Mouse (Mus musculus): ENCODE measurements around the gene Tmem54.

The Tmem54 gene

DNA sequence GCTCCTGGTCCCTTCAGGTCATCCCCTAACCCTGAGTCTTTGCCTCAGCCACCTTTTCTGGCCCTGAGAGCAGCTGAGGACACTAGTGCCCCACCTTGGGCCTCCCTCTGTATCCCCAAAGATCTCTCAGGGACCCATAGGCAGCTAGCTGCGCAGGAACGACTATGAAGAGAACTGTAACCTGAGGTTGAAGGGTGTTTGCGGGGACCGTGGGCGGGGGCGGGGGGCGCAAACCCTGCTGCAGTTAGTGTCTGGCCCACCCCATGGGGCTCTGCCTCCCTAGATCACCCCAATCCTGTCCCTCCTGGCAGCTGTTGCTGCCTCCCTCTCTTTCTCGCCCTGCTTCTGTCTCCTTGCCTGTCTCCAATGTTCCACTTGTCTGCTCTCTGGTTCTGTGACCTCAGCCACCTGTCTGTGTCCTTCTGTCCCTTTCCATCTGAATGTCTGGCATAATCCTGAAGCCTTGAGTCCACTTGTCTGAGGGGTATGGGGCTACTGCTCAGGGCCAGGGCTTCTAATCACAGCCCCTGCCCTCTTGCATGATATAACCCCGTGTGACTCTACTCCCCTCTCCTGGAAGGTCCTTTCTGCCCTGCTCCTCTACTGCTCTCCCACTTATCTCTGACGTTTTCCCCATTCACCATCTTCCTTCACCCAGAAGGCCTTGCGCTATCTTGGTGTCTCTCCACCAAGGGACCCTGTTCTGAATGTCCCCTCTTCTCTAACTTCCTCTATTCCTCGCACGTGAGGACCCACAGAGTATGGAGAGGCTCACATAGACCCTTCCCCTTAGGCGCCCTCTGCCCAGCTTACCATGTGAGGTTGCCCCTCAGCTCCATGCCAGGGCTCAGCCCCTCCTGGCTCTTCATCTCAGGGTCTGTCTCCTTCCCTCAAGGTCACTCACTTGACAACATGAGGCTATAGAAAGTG, 32.3 kb downstream of the Tmem54 start:
- TF ChIP-seq CTCF (conservative IDR thresholded peaks at IDR 0.05; ENCODE audit: low read length), result no peak
- no peak for TF ChIP-seq POU5F1 (IDR thresholded peaks at IDR 0.05; ENCODE audit: borderline replicate concordance, low read length)
- TF ChIP-seq NANOG (IDR thresholded peaks at IDR 0.05; ENCODE audit: borderline replicate concordance, low read length), result no peak
- Histone ChIP-seq H3K4me1 (replicated peaks; ENCODE audit: low read depth, low read length) (peaks cover 34% of the 10 kb centered on the region), H3K36me3 (ENCODE audit: insufficient read depth, low read length) (no peaks in the 10 kb centered on the region)

GRCm38 (mm10) chr4:129139642-129140041, 34.3 kb downstream of the Tmem54 start:
- TF ChIP-seq CTCF (conservative IDR thresholded peaks at IDR 0.05; ENCODE audit: low read length), result no peak
- TF ChIP-seq NANOG (IDR thresholded peaks at IDR 0.05; ENCODE audit: borderline replicate concordance, low read length), result no peak
- no peak for TF ChIP-seq POU5F1 (IDR thresholded peaks at IDR 0.05; ENCODE audit: borderline replicate concordance, low read length)
- H3K27me3 ChIP-seq (ENCODE audit: insufficient read depth, low read length), result peaks cover 58% of the 10 kb centered on the region
- H3K9me3 ChIP-seq (ENCODE audit: low read length), result no peaks in the 10 kb centered on the region

More for the DNA sequence above, 32.3 kb downstream of the Tmem54 start:
- peaks cover 58% of the 10 kb centered on the region for H3K27me3 ChIP-seq (ENCODE audit: insufficient read depth, low read length)
- H3K4me3 ChIP-seq (replicated peaks; ENCODE audit: low read length), result peak overlapping the region; percentile 77
- no peaks in the 10 kb centered on the region for H3K9me3 ChIP-seq (ENCODE audit: low read length)

DNA sequence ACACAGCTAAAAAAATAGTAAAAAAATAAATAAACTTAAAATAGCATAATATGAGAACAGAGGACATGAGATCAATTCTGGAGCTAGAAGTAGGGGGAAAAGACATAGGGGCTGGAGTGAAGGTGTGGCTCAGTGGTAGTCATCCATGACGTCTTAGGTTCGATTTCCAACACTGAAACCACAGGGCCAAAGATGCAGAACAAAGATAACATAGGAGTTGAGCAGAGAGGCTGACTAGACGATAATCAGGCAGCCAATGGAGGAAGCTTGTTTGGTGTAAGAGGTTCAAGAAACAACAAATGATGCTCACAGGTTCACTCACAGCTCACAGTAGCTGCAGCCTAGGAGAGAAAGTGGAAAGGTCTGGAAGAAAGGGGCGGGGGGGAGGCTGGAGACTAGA, 35.5 kb downstream of the Tmem54 start:
- no peaks in the 10 kb centered on the region for H3K36me3 ChIP-seq (ENCODE audit: insufficient read depth, low read length)
- H3K4me1 ChIP-seq (replicated peaks; ENCODE audit: low read depth, low read length), result peaks cover 43% of the 10 kb centered on the region
- no peaks in the 10 kb centered on the region for H3K9me3 ChIP-seq (ENCODE audit: low read length)
- H3K4me3 ChIP-seq (replicated peaks; ENCODE audit: low read length), result no peak overlapping the region
- peaks cover 51% of the 10 kb centered on the region for H3K27me3 ChIP-seq (ENCODE audit: insufficient read depth, low read length)
- TF ChIP-seq POU5F1 (IDR thresholded peaks at IDR 0.05; ENCODE audit: borderline replicate concordance, low read length) (no peak), NANOG (IDR thresholded peaks at IDR 0.05; ENCODE audit: borderline replicate concordance, low read length) (no peak), CTCF (conservative IDR thresholded peaks at IDR 0.05; ENCODE audit: low read length) (no peak)

More at GRCm38 (mm10) chr4:129139642-129140041, 34.3 kb downstream of the Tmem54 start:
- H3K36me3 ChIP-seq (ENCODE audit: insufficient read depth, low read length), result no peaks in the 10 kb centered on the region
- H3K4me1 ChIP-seq (replicated peaks; ENCODE audit: low read depth, low read length), result peaks cover 41% of the 10 kb centered on the region
- H3K4me3 ChIP-seq (replicated peaks; ENCODE audit: low read length), result no peak overlapping the region

- no peak overlapping the region for H3K4me3 ChIP-seq (replicated peaks; ENCODE audit: low read length)
- peaks cover 42% of the 10 kb centered on the region for H3K27me3 ChIP-seq (ENCODE audit: insufficient read depth, low read length)
- no peaks in the 10 kb centered on the region; the same call in 1 of the 2 replicates for H3K36me3 ChIP-seq (ENCODE audit: insufficient read depth, low read length)
- TF ChIP-seq NANOG (IDR thresholded peaks at IDR 0.05; ENCODE audit: borderline replicate concordance, low read length) (no peak), CTCF (conservative IDR thresholded peaks at IDR 0.05; ENCODE audit: low read length) (no peak), POU5F1 (IDR thresholded peaks at IDR 0.05; ENCODE audit: borderline replicate concordance, low read length) (no peak)
- H3K9me3 ChIP-seq (ENCODE audit: low read length), result no peaks in the 10 kb centered on the region
- peaks cover 39% of the 10 kb centered on the region for H3K4me1 ChIP-seq (replicated peaks; ENCODE audit: low read depth, low read length)
These were observed 36.5 kb downstream of the Tmem54 start for GRCm38 (mm10) chr4:129141560-129142438.

GRCm38 (mm10) chr4:129142439-129143045, 37.2 kb downstream of the Tmem54 start:
- Histone ChIP-seq H3K4me3 (replicated peaks; ENCODE audit: low read length) (no peak overlapping the region), H3K4me1 (replicated peaks; ENCODE audit: low read depth, low read length) (peaks cover 35% of the 10 kb centered on the region), H3K36me3 (ENCODE audit: insufficient read depth, low read length) (no peaks in the 10 kb centered on the region; the same call in 1 of the 2 replicates), H3K9me3 (ENCODE audit: low read length) (no peaks in the 10 kb centered on the region), H3K27me3 (ENCODE audit: insufficient read depth, low read length) (peaks cover 36% of the 10 kb centered on the region)
- TF ChIP-seq POU5F1 (IDR thresholded peaks at IDR 0.05; ENCODE audit: borderline replicate concordance, low read length) (no peak), NANOG (IDR thresholded peaks at IDR 0.05; ENCODE audit: borderline replicate concordance, low read length) (no peak), CTCF (conservative IDR thresholded peaks at IDR 0.05; ENCODE audit: low read length) (no peak)

DNA sequence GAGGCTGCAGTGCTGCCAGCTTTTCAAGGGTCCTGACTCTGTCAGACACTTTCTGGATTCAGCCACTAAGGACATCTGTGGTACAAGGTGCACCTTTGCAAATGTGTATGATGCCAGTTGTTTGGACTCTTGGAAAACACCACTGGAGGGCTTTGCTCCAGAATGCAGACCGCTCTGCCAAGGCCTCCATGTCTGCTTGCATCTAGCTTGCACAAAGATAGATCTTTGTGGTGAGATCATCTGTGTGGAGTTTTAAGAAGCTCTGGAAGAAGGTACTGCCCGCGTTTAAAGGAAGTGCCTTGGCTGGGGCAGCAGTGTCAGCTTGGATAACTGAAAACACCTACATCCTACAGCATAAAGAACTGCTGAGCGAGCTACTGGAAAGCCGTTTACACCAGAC, 38.2 kb downstream of the Tmem54 start:
- H3K9me3 ChIP-seq (ENCODE audit: low read length), result no peaks in the 10 kb centered on the region
- TF ChIP-seq CTCF (conservative IDR thresholded peaks at IDR 0.05; ENCODE audit: low read length) (no peak), POU5F1 (IDR thresholded peaks at IDR 0.05; ENCODE audit: borderline replicate concordance, low read length) (no peak), NANOG (IDR thresholded peaks at IDR 0.05; ENCODE audit: borderline replicate concordance, low read length) (no peak)
- H3K4me3 ChIP-seq (replicated peaks; ENCODE audit: low read length), result no peak overlapping the region
- H3K27me3 ChIP-seq (ENCODE audit: insufficient read depth, low read length), result peaks cover 26% of the 10 kb centered on the region
- H3K36me3 ChIP-seq (ENCODE audit: insufficient read depth, low read length), result peaks cover 2% of the 10 kb centered on the region
- peaks cover 43% of the 10 kb centered on the region for H3K4me1 ChIP-seq (replicated peaks; ENCODE audit: low read depth, low read length)

DNA sequence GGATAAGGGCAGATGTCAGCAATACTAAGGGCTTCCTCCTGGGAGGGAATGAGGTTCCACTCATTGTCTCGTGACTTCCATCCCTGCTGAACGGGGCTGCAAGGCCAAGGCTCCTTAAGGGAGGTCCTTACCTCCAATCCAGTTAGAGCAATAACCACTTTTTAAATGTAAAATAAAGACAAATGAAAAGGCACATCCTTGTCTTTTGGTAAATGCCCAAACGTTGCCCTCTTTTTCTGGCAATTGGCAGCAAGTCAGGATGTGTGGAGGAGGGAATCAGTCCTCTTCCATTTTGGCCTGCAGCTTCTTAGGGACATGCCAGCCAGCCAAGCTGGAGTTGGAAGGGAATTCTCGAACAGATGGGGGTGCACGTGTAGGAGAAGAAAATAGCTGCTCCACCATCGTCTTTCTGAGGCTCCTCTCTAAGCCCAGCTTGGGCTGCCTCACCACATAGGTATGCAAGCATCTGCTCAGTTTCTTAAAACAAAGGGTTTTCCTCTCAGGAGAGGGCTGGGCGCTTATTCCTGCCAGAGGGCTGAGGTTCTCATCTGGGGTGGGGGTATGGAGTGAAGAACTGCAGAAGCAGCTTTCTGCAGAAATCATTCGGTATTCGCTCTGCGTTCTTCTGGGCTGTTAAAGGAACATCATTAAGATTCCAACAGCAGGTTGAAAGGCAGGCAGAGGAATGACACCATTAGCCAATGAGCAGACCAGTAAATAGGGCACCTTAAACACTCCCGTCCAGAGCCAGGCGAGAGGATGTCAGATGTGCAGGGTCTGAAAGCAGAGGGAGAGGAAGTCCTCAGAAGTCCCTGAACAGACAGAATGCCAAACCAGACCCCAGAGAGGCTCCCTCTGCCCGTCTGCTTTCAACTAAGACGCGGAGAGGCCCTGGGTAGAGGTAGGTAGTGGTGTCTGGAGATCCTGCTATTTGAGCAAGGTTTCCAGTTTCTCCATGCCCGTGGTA, 39.3 kb downstream of the Tmem54 start:
- Histone ChIP-seq H3K9me3 (ENCODE audit: low read length) (no peaks in the 10 kb centered on the region), H3K4me3 (replicated peaks; ENCODE audit: low read length) (no peak overlapping the region), H3K36me3 (ENCODE audit: insufficient read depth, low read length) (peaks cover 14% of the 10 kb centered on the region), H3K27me3 (ENCODE audit: insufficient read depth, low read length) (peaks cover 14% of the 10 kb centered on the region), H3K4me1 (replicated peaks; ENCODE audit: low read depth, low read length) (peaks cover 45% of the 10 kb centered on the region)
- TF ChIP-seq CTCF (conservative IDR thresholded peaks at IDR 0.05; ENCODE audit: low read length), result no peak

Data from E14TG2a.4 (cell line).